Mouse (Mus musculus): ENCODE measurements around the gene Inmt.
"Not testable (repeated sequence)": the region's sequence is repeated elsewhere in the genome, so short reads cannot be mapped to it uniquely, and the experiment has no call there.

Gene Inmt

GRCm38 (mm10) chr6:55174741-55175181 is at the start of gene Inmt:
Gene Inmt (minus strand): TSS chr6:55175043.
- no peak for DNase-seq (ENCODE audit: low read depth, low spot score)

- no peak for DNase-seq (ENCODE audit: low read depth, low spot score)
Measured at GRCm38 (mm10) chr6:55223986-55224385, 49.1 kb upstream of the Inmt start.

- DNase-seq (ENCODE audit: low read depth, low spot score), result no peak
Measured at GRCm38 (mm10) chr6:55218232-55218631, 43.4 kb upstream of the Inmt start.

- no peak for DNase-seq (ENCODE audit: low read depth, low spot score)
Measured at GRCm38 (mm10) chr6:55214541-55214940, 39.7 kb upstream of the Inmt start.

- DNase-seq (ENCODE audit: low read depth, low spot score), result no peak
Measured at GRCm38 (mm10) chr6:55210423-55211365, 35.9 kb upstream of the Inmt start.

- DNase-seq (ENCODE audit: low read depth, low spot score), result no peak
Measured at GRCm38 (mm10) chr6:55207786-55208185, 32.9 kb upstream of the Inmt start.

GRCm38 (mm10) chr6:55203931-55204330 is 29.1 kb upstream of the Inmt start:
- DNase-seq (ENCODE audit: low read depth, low spot score), result no peak

- DNase-seq (ENCODE audit: low read depth, low spot score), result peak; percentile 98
Measured at GRCm38 (mm10) chr6:55202913-55203910, 28.4 kb upstream of the Inmt start, which contains the start of gene Mindy4. Gene Mindy4 (plus strand): TSS chr6:55203383.

GRCm38 (mm10) chr6:55199047-55199446 is 24.2 kb upstream of the Inmt start:
- DNase-seq (ENCODE audit: low read depth, low spot score), result no peak

- DNase-seq (ENCODE audit: low read depth, low spot score), result no peak
Measured at GRCm38 (mm10) chr6:55193171-55193570, 18.3 kb upstream of the Inmt start.

GRCm38 (mm10) chr6:55191537-55191936 is 16.7 kb upstream of the Inmt start:
- DNase-seq (ENCODE audit: low read depth, low spot score), result no peak

- no peak for DNase-seq (ENCODE audit: low read depth, low spot score)
Measured at GRCm38 (mm10) chr6:55189406-55189805, 14.6 kb upstream of the Inmt start.

- not testable (repeated sequence) for DNase-seq (ENCODE audit: low read depth, low spot score)
Measured at GRCm38 (mm10) chr6:55187827-55188226, 13.0 kb upstream of the Inmt start.

GRCm38 (mm10) chr6:55182655-55183430 is 8.0 kb upstream of the Inmt start:
- DNase-seq (ENCODE audit: low read depth, low spot score), result no peak

GRCm38 (mm10) chr6:55179560-55179959 is 4.7 kb upstream of the Inmt start:
- no peak for DNase-seq (ENCODE audit: low read depth, low spot score)

- peak; percentile 58 for DNase-seq (ENCODE audit: low read depth, low spot score)
Measured at GRCm38 (mm10) chr6:55177060-55177732, 2.4 kb upstream of the Inmt start.

- no peak for DNase-seq (ENCODE audit: low read depth, low spot score)
Measured at GRCm38 (mm10) chr6:55175892-55176291, 1.0 kb upstream of the Inmt start.

GRCm38 (mm10) chr6:55175456-55175855 is 613 bp upstream of the Inmt start:
- no peak for DNase-seq (ENCODE audit: low read depth, low spot score)

GRCm38 (mm10) chr6:55173941-55174349 is 898 bp downstream of the Inmt start:
- no peak for DNase-seq (ENCODE audit: low read depth, low spot score)

GRCm38 (mm10) chr6:55173171-55173570 is 1.7 kb downstream of the Inmt start:
- no peak for DNase-seq (ENCODE audit: low read depth, low spot score)

GRCm38 (mm10) chr6:55171638-55172037 is 3.2 kb downstream of the Inmt start:
- peak; percentile 26 for DNase-seq (ENCODE audit: low read depth, low spot score)
